Mouse (Mus musculus): ENCODE measurements at regions not wholly inside any gene's neighbourhood (a gene's known extent, or its start where the extent isn't known, plus 50 kb on each side); places are given as distances from the start of the nearest gene placed in this dataset.

- Histone ChIP-seq H3K27me3 (ENCODE audit: control insufficient read depth, insufficient read depth, low read length) (no peaks in the 10 kb centered on the region), H3K4me3 (replicated peaks; ENCODE audit: insufficient read depth, low read depth, low read length) (no peak overlapping the region), H3K4me1 (ENCODE audit: control insufficient read depth, insufficient read depth, low read length) (no peaks in the 10 kb centered on the region), H3K27ac (ENCODE audit: insufficient read depth, low read length) (no peak overlapping the region)
- WGBS, result 73% methylated on average over 11 of the region's 11 CpGs
- no peak for DNase-seq
- no peak for TF ChIP-seq POLR2A (IDR thresholded peaks at IDR 0.05; ENCODE audit: borderline replicate concordance, insufficient read depth, low read length)
- TF ChIP-seq CTCF (IDR thresholded peaks at IDR 0.05; ENCODE audit: borderline replicate concordance, insufficient read depth, low read depth, low read length), result no peak
Observed at GRCm38 (mm10) chr16:95831566-95832345, 129.9 kb downstream of the Ets2 start.

GRCm38 (mm10) chr16:95827402-95827737, 125.5 kb downstream of the Ets2 start:
- TF ChIP-seq POLR2A (IDR thresholded peaks at IDR 0.05; ENCODE audit: borderline replicate concordance, insufficient read depth, low read length), result no peak
- no peak for TF ChIP-seq CTCF (IDR thresholded peaks at IDR 0.05; ENCODE audit: borderline replicate concordance, insufficient read depth, low read depth, low read length)
- H3K27ac ChIP-seq (ENCODE audit: insufficient read depth, low read length), result no peak overlapping the region
- 71% methylated on average over 6 of the region's 6 CpGs for WGBS
- no peaks in the 10 kb centered on the region for H3K27me3 ChIP-seq (ENCODE audit: control insufficient read depth, insufficient read depth, low read length)
- no peak for DNase-seq
- peaks cover 6% of the 10 kb centered on the region for H3K4me1 ChIP-seq (ENCODE audit: control insufficient read depth, insufficient read depth, low read length)
- H3K4me3 ChIP-seq (replicated peaks; ENCODE audit: insufficient read depth, low read depth, low read length), result no peak overlapping the region

GRCm38 (mm10) chr16:95826681-95827401, 125.0 kb downstream of the Ets2 start:
- 79% methylated on average over 5 of the region's 5 CpGs for WGBS
- DNase-seq, result no peak
- Histone ChIP-seq H3K4me1 (ENCODE audit: control insufficient read depth, insufficient read depth, low read length) (peaks cover 6% of the 10 kb centered on the region), H3K4me3 (replicated peaks; ENCODE audit: insufficient read depth, low read depth, low read length) (no peak overlapping the region), H3K27ac (ENCODE audit: insufficient read depth, low read length) (no peak overlapping the region), H3K27me3 (ENCODE audit: control insufficient read depth, insufficient read depth, low read length) (no peaks in the 10 kb centered on the region)
- TF ChIP-seq POLR2A (IDR thresholded peaks at IDR 0.05; ENCODE audit: borderline replicate concordance, insufficient read depth, low read length), result no peak
- TF ChIP-seq CTCF (IDR thresholded peaks at IDR 0.05; ENCODE audit: borderline replicate concordance, insufficient read depth, low read depth, low read length), result no peak

- H3K4me3 ChIP-seq (replicated peaks; ENCODE audit: insufficient read depth, low read depth, low read length), result no peak overlapping the region
- TF ChIP-seq POLR2A (IDR thresholded peaks at IDR 0.05; ENCODE audit: borderline replicate concordance, insufficient read depth, low read length) (no peak), CTCF (IDR thresholded peaks at IDR 0.05; ENCODE audit: borderline replicate concordance, insufficient read depth, low read depth, low read length) (no peak)
- H3K27ac ChIP-seq (ENCODE audit: insufficient read depth, low read length), result no peak overlapping the region
- no peaks in the 10 kb centered on the region for H3K27me3 ChIP-seq (ENCODE audit: control insufficient read depth, insufficient read depth, low read length)
- WGBS, result 84% methylated on average over 5 of the region's 5 CpGs
- H3K4me1 ChIP-seq (ENCODE audit: control insufficient read depth, insufficient read depth, low read length), result peaks cover 6% of the 10 kb centered on the region
- DNase-seq, result no peak
Observed at GRCm38 (mm10) chr16:95825723-95826122, 123.8 kb downstream of the Ets2 start.

- Histone ChIP-seq H3K27ac (ENCODE audit: insufficient read depth, low read length) (no peak overlapping the region), H3K4me3 (replicated peaks; ENCODE audit: insufficient read depth, low read depth, low read length) (no peak overlapping the region), H3K4me1 (ENCODE audit: control insufficient read depth, insufficient read depth, low read length) (peaks cover 6% of the 10 kb centered on the region), H3K27me3 (ENCODE audit: control insufficient read depth, insufficient read depth, low read length) (no peaks in the 10 kb centered on the region)
- 19% methylated on average over 7 of the region's 7 CpGs for WGBS
- peak; percentile 71 to 76 for DNase-seq
- TF ChIP-seq CTCF (IDR thresholded peaks at IDR 0.05; ENCODE audit: borderline replicate concordance, insufficient read depth, low read depth, low read length), result no peak
- no peak for TF ChIP-seq POLR2A (IDR thresholded peaks at IDR 0.05; ENCODE audit: borderline replicate concordance, insufficient read depth, low read length)
Observed at GRCm38 (mm10) chr16:95824720-95825534, 123.1 kb downstream of the Ets2 start.

DNA sequence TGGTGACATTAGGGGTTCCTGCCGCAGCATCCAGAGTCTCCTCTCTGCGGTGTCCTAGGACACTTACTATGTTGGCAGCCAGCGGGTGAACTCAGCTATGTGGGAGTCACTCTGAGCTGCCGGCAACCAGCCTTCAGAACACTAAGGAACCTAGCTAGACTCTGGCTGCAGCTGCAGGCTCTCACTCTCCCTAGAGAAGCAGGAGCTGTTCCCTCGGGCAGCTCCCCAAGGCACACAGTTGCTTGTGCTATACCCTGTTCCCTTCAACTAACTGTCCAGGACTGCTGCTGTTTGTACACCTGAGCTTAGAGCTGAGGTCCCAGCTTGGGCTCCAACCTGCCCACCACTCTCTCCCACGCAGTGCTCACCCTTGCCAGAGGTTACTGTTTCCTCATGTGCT, 121.9 kb downstream of the Ets2 start:
- Histone ChIP-seq H3K4me3 (replicated peaks; ENCODE audit: insufficient read depth, low read depth, low read length) (no peak overlapping the region), H3K27me3 (ENCODE audit: control insufficient read depth, insufficient read depth, low read length) (no peaks in the 10 kb centered on the region), H3K27ac (ENCODE audit: insufficient read depth, low read length) (no peak overlapping the region), H3K4me1 (ENCODE audit: control insufficient read depth, insufficient read depth, low read length) (peaks cover 6% of the 10 kb centered on the region)
- TF ChIP-seq CTCF (IDR thresholded peaks at IDR 0.05; ENCODE audit: borderline replicate concordance, insufficient read depth, low read depth, low read length) (no peak), POLR2A (IDR thresholded peaks at IDR 0.05; ENCODE audit: borderline replicate concordance, insufficient read depth, low read length) (no peak)
- 77% methylated on average over 6 of the region's 6 CpGs for WGBS
- no peak for DNase-seq

- H3K27ac ChIP-seq (ENCODE audit: insufficient read depth, low read length), result no peak overlapping the region
- H3K4me1 ChIP-seq (ENCODE audit: control insufficient read depth, insufficient read depth, low read length), result peaks cover 6% of the 10 kb centered on the region
- WGBS, result 95% methylated on average over 7 of the region's 7 CpGs
- TF ChIP-seq POLR2A (IDR thresholded peaks at IDR 0.05; ENCODE audit: borderline replicate concordance, insufficient read depth, low read length) (no peak), CTCF (IDR thresholded peaks at IDR 0.05; ENCODE audit: borderline replicate concordance, insufficient read depth, low read depth, low read length) (no peak)
- H3K27me3 ChIP-seq (ENCODE audit: control insufficient read depth, insufficient read depth, low read length), result no peaks in the 10 kb centered on the region
- no peak overlapping the region for H3K4me3 ChIP-seq (replicated peaks; ENCODE audit: insufficient read depth, low read depth, low read length)
- no peak for DNase-seq
Observed at GRCm38 (mm10) chr16:95821080-95821479, 119.2 kb downstream of the Ets2 start.
